Mouse (Mus musculus): ENCODE results near the gene Rab3il1.

DNA sequence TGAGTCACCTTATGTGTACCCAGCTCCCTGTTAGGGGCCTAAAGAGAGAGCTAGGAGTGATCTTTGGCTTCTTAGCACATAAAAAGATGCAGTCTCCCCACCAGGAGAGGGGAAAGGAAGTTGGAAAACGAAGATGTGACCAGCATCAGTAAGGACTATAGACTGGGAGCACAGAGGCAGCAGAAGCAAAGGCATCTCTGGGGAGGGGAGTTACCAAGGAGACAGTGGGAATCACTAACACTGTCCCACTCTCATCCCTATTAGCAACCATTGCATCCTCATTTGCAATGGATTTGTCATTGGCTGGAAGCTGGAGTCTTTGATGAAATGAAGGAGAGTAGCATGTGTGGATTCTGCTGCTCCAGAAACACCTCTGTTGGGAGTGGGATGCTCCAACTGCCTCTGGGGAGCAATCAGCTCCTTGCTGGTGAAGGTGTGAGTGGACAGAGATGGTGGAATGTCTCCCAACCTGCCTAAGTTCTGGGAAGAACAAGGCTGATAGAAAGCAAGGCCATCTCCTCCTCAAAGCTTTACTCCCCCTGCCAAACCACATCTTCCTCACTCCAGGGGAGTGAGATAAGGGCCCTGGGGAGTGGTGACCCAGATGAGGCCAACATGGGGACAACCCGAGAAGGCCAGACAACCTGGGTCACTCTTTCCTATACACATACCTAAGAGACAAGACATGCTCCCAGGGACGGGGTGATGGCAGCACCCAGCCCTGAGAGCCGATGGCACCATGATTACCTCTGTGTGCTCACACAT lies 44.7 kb upstream of the Rab3il1 start:
- TF ChIP-seq CTCF (IDR thresholded peaks at IDR 0.05) (no peak), EP300 (IDR thresholded peaks at IDR 0.05) (no peak)

All from lung, postnatal 0 days (tissue).